Mouse (Mus musculus): ENCODE measurements around the gene Entpd3. TPM values are rescaled to one million over a fixed set of nuclear protein-coding genes. Genes with fewer than 3 reads are reported as not detected.
A peak's percentile ranks its signal among the peaks of the same experiment; 100 is the strongest.

Gene Entpd3
- polyA plus RNA-seq (2012; ENCODE audit: insufficient read depth, insufficient read length, missing spikeins) = not detected in 2 replicates

- Histone ChIP-seq H3K4me3 (ENCODE audit: insufficient read depth, low read depth, low read length) (peak within 1 kb of the TSS; percentile 41), H3K27ac (replicated peaks; ENCODE audit: low read depth, low read length) (no peak within 1 kb of the TSS), H3K4me1 (ENCODE audit: control insufficient read depth, insufficient read depth, insufficient read length, low read length) (peaks cover 4% of the 10 kb centered on the region)
Observed at GRCm38 (mm10) chr9:120539662-120540251, at the start of gene Entpd3. TSS of gene Entpd3 (plus strand) at chr9:120539818.

- Histone ChIP-seq H3K27ac (replicated peaks; ENCODE audit: low read depth, low read length) (no peak overlapping the region), H3K4me3 (ENCODE audit: insufficient read depth, low read depth, low read length) (no peak overlapping the region), H3K4me1 (ENCODE audit: control insufficient read depth, insufficient read depth, insufficient read length, low read length) (no peaks in the 10 kb centered on the region)
Observed at GRCm38 (mm10) chr9:120491509-120491908, 48.1 kb upstream of the Entpd3 start.

GRCm38 (mm10) chr9:120492010-120492399 lies 47.6 kb upstream of the Entpd3 start, which contains the start of gene Eif1b:
TSS of gene Eif1b (plus strand) at chr9:120492232.
- Histone ChIP-seq H3K4me1 (ENCODE audit: control insufficient read depth, insufficient read depth, insufficient read length, low read length) (no peaks in the 10 kb centered on the region), H3K27ac (replicated peaks; ENCODE audit: low read depth, low read length) (peak within 1 kb of the TSS; percentile 73), H3K4me3 (ENCODE audit: insufficient read depth, low read depth, low read length) (peak within 1 kb of the TSS; percentile 99)

GRCm38 (mm10) chr9:120492400-120493351 lies 46.9 kb upstream of the Entpd3 start:
- peak overlapping the region; percentile 73 for H3K27ac ChIP-seq (replicated peaks; ENCODE audit: low read depth, low read length)
- H3K4me3 ChIP-seq (ENCODE audit: insufficient read depth, low read depth, low read length) = peak overlapping the region; percentile 99
- H3K4me1 ChIP-seq (ENCODE audit: control insufficient read depth, insufficient read depth, insufficient read length, low read length) = no peaks in the 10 kb centered on the region

- Histone ChIP-seq H3K27ac (replicated peaks; ENCODE audit: low read depth, low read length) (no peak overlapping the region), H3K4me1 (ENCODE audit: control insufficient read depth, insufficient read depth, insufficient read length, low read length) (no peaks in the 10 kb centered on the region), H3K4me3 (ENCODE audit: insufficient read depth, low read depth, low read length) (peak overlapping the region; percentile 99)
Observed at GRCm38 (mm10) chr9:120493781-120494180, 45.8 kb upstream of the Entpd3 start.

- no peak overlapping the region for H3K27ac ChIP-seq (replicated peaks; ENCODE audit: low read depth, low read length)
- no peaks in the 10 kb centered on the region for H3K4me1 ChIP-seq (ENCODE audit: control insufficient read depth, insufficient read depth, insufficient read length, low read length)
Observed at GRCm38 (mm10) chr9:120496691-120497090, 42.9 kb upstream of the Entpd3 start.

GRCm38 (mm10) chr9:120497983-120498382 lies 41.6 kb upstream of the Entpd3 start:
- H3K4me3 ChIP-seq (ENCODE audit: insufficient read depth, low read depth, low read length) = no peak overlapping the region
- H3K4me1 ChIP-seq (ENCODE audit: control insufficient read depth, insufficient read depth, insufficient read length, low read length) = no peaks in the 10 kb centered on the region
- H3K27ac ChIP-seq (replicated peaks; ENCODE audit: low read depth, low read length) = no peak overlapping the region

More at GRCm38 (mm10) chr9:120496691-120497090, 42.9 kb upstream of the Entpd3 start:
- H3K4me3 ChIP-seq (ENCODE audit: insufficient read depth, low read depth, low read length) = no peak overlapping the region

- Histone ChIP-seq H3K4me3 (ENCODE audit: insufficient read depth, low read depth, low read length) (no peak overlapping the region), H3K4me1 (ENCODE audit: control insufficient read depth, insufficient read depth, insufficient read length, low read length) (no peaks in the 10 kb centered on the region), H3K27ac (replicated peaks; ENCODE audit: low read depth, low read length) (no peak overlapping the region)
Observed at GRCm38 (mm10) chr9:120501191-120501902, 38.3 kb upstream of the Entpd3 start.

- H3K4me1 ChIP-seq (ENCODE audit: control insufficient read depth, insufficient read depth, insufficient read length, low read length) = no peaks in the 10 kb centered on the region
- H3K27ac ChIP-seq (replicated peaks; ENCODE audit: low read depth, low read length) = no peak overlapping the region
- H3K4me3 ChIP-seq (ENCODE audit: insufficient read depth, low read depth, low read length) = no peak overlapping the region
Observed at GRCm38 (mm10) chr9:120502013-120502412, 37.6 kb upstream of the Entpd3 start.

- H3K4me1 ChIP-seq (ENCODE audit: control insufficient read depth, insufficient read depth, insufficient read length, low read length) = no peaks in the 10 kb centered on the region
- no peak overlapping the region for H3K27ac ChIP-seq (replicated peaks; ENCODE audit: low read depth, low read length)
- no peak overlapping the region for H3K4me3 ChIP-seq (ENCODE audit: insufficient read depth, low read depth, low read length)
Observed at GRCm38 (mm10) chr9:120504423-120504822, 35.2 kb upstream of the Entpd3 start.

GRCm38 (mm10) chr9:120511781-120512180 lies 27.8 kb upstream of the Entpd3 start:
- Histone ChIP-seq H3K4me3 (ENCODE audit: insufficient read depth, low read depth, low read length) (no peak overlapping the region), H3K27ac (replicated peaks; ENCODE audit: low read depth, low read length) (no peak overlapping the region), H3K4me1 (ENCODE audit: control insufficient read depth, insufficient read depth, insufficient read length, low read length) (no peaks in the 10 kb centered on the region)

GRCm38 (mm10) chr9:120516720-120517119 lies 22.9 kb upstream of the Entpd3 start:
- no peak overlapping the region for H3K4me3 ChIP-seq (ENCODE audit: insufficient read depth, low read depth, low read length)
- no peak overlapping the region for H3K27ac ChIP-seq (replicated peaks; ENCODE audit: low read depth, low read length)
- no peaks in the 10 kb centered on the region for H3K4me1 ChIP-seq (ENCODE audit: control insufficient read depth, insufficient read depth, insufficient read length, low read length)

GRCm38 (mm10) chr9:120518946-120519345 lies 20.7 kb upstream of the Entpd3 start:
- no peaks in the 10 kb centered on the region for H3K4me1 ChIP-seq (ENCODE audit: control insufficient read depth, insufficient read depth, insufficient read length, low read length)
- no peak overlapping the region for H3K4me3 ChIP-seq (ENCODE audit: insufficient read depth, low read depth, low read length)
- no peak overlapping the region for H3K27ac ChIP-seq (replicated peaks; ENCODE audit: low read depth, low read length)

GRCm38 (mm10) chr9:120519469-120520125 lies 20.0 kb upstream of the Entpd3 start:
- Histone ChIP-seq H3K4me1 (ENCODE audit: control insufficient read depth, insufficient read depth, insufficient read length, low read length) (no peaks in the 10 kb centered on the region), H3K4me3 (ENCODE audit: insufficient read depth, low read depth, low read length) (no peak overlapping the region), H3K27ac (replicated peaks; ENCODE audit: low read depth, low read length) (no peak overlapping the region)

GRCm38 (mm10) chr9:120521161-120521560 lies 18.5 kb upstream of the Entpd3 start:
- no peak overlapping the region for H3K27ac ChIP-seq (replicated peaks; ENCODE audit: low read depth, low read length)
- H3K4me3 ChIP-seq (ENCODE audit: insufficient read depth, low read depth, low read length) = no peak overlapping the region
- no peaks in the 10 kb centered on the region for H3K4me1 ChIP-seq (ENCODE audit: control insufficient read depth, insufficient read depth, insufficient read length, low read length)
